ENCODE assay signal across 9 mouse cellular contexts in genomic region chr4:134052560-134052959, GRCm38 (mm10). TPM values are rescaled to one million over a fixed set of nuclear protein-coding genes. Genes with fewer than 3 reads are reported as not detected.
DNase-seq lines count a peak whose midpoint lies in the region; ATAC-seq lines count a peak whose summit lies in the region.
"Had no signal": no experiment of that assay in that cellular context is flagged by ENCODE, and none has a peak within 500 bp of the region (broad histone marks: within the 10 kb centered on the region; RNA-seq: fewer than 3 reads in every experiment).

No protein-coding gene starts in this region.

- H3K9ac ChIP-seq in heart, embryonic 16.5 days (ENCODE audit: low read length), result no peak overlapping the region

- peak; percentile 27 to 52 for DNase-seq in layer of hippocampus, postnatal 10 days (ENCODE audit: low spot score in 2 of 2)
- no peak for DNase-seq in layer of hippocampus, postnatal 14 days (ENCODE audit: low spot score in 2 of 2)
- peak; percentile 46 for DNase-seq in NIH3T3 (ENCODE audit: low read depth)
- peak; percentile 3 for DNase-seq in brain, embryonic 18.5 days (ENCODE audit: low read depth, low spot score)
- no peak for DNase-seq in ovary, postnatal 36 days (ENCODE audit: low spot score)
- DNase-seq in embryo, embryonic 10 days (ENCODE audit: low spot score), result no peak

- no peaks in the 10 kb centered on the region for H3K9me3 ChIP-seq in heart, embryonic 16.5 days (replicated peaks; ENCODE audit: control insufficient read depth, low read length)

- 0 out of 2 replicates have a peak, but pooled peaks have one; percentile 40 for ATAC-seq in heart, embryonic 16.5 days (replicated peaks; ENCODE audit: extremely low read depth, insufficient read depth, low FRiP score)
- ATAC-seq in activated CD4-positive, CD25-positive, alpha-beta regulatory T cell, adult 4 months, result no peak

- WGBS in heart, embryonic 16.5 days, result 4% methylated on average over 8 of the region's 8 CpGs

- no peak overlapping the region for H3K4me2 ChIP-seq in heart, embryonic 16.5 days (ENCODE audit: low read depth, low read length)

- no peaks in the 10 kb centered on the region for H3K36me3 ChIP-seq in heart, embryonic 16.5 days (ENCODE audit: control insufficient read depth, insufficient read depth)

- H3K27ac ChIP-seq in heart, embryonic 16.5 days (ENCODE audit: low read length), result no peak overlapping the region

- no peaks in the 10 kb centered on the region for H3K27me3 ChIP-seq in heart, embryonic 16.5 days (ENCODE audit: control insufficient read depth, insufficient read depth, low read length)

- H3K4me1 ChIP-seq in heart, embryonic 16.5 days (ENCODE audit: control insufficient read depth, insufficient read depth, low read length), result peaks cover 11% of the 10 kb centered on the region

- H3K4me3 ChIP-seq in heart, embryonic 16.5 days (ENCODE audit: low read length), result no peak overlapping the region

RNA-seq across cellular contexts. Expression of gene Zfp683, which starts 1.1 kb away (rescaled TPM):
- not detected for total RNA-seq in layer of hippocampus, postnatal 10 days (2021)
- not detected for total RNA-seq in layer of hippocampus, postnatal 14 days (2021)
- polyA plus RNA-seq in heart, embryonic 16.5 days (2015; fragmentation: Nextera tagmentation; extraction: Ambion mirVana), result 0.09 TPM in 1 of 2 replicates, not detected in the other
- under 1 TPM; 0.33 to 0.37 TPM for polyA plus RNA-seq in activated CD4-positive, CD25-positive, alpha-beta regulatory T cell, adult 4 months (2017; shearing (Covaris generic))
- total RNA-seq: layer of hippocampus, postnatal 25 days had no signal

RNA-seq across cellular contexts. Expression of gene Crybg2, which starts 8.1 kb away (rescaled TPM):
- total RNA-seq in layer of hippocampus, postnatal 10 days (2021), result 1 to 10 TPM; 2.1 to 2.7 TPM
- total RNA-seq in layer of hippocampus, postnatal 14 days (2021), result 1 to 10 TPM; 1.2 to 2.2 TPM
- polyA plus RNA-seq in heart, embryonic 16.5 days (2015; fragmentation: Nextera tagmentation; extraction: Ambion mirVana), result 0.37 and 0.91 TPM in 2 replicates
- polyA plus RNA-seq in activated CD4-positive, CD25-positive, alpha-beta regulatory T cell, adult 4 months (2017; shearing (Covaris generic)), result 10 to 100 TPM; 15.7 to 20.2 TPM

RNA-seq across cellular contexts. Expression of gene Lin28a, which starts 33.9 kb away (rescaled TPM):
- not detected for total RNA-seq in layer of hippocampus, postnatal 10 days (2021)
- total RNA-seq in layer of hippocampus, postnatal 14 days (2021), result not detected
- 0.09 TPM in 1 of 2 replicates, not detected in the other for polyA plus RNA-seq in heart, embryonic 16.5 days (2015; fragmentation: Nextera tagmentation; extraction: Ambion mirVana)
- not detected for polyA plus RNA-seq in activated CD4-positive, CD25-positive, alpha-beta regulatory T cell, adult 4 months (2017; shearing (Covaris generic))
- total RNA-seq: layer of hippocampus, postnatal 25 days had no signal

RNA-seq across cellular contexts. Expression of gene Cd52, which starts 42.3 kb away (rescaled TPM):
- total RNA-seq in layer of hippocampus, postnatal 10 days (2021), result 1 to 10 TPM; 1.2 to 2.4 TPM
- 1 to 10 TPM in 1 of 2 experiments, under 1 TPM in 1; 0.86 to 1.5 TPM for total RNA-seq in layer of hippocampus, postnatal 14 days (2021)
- 16.6 and 28.6 TPM in 2 replicates for polyA plus RNA-seq in heart, embryonic 16.5 days (2015; fragmentation: Nextera tagmentation; extraction: Ambion mirVana)
- 1,000 to 10,000 TPM; 3,607 to 4,442 TPM for polyA plus RNA-seq in activated CD4-positive, CD25-positive, alpha-beta regulatory T cell, adult 4 months (2017; shearing (Covaris generic))

RNA-seq across cellular contexts. Expression of gene Ubxn11, which starts 49.8 kb away (rescaled TPM):
- total RNA-seq in layer of hippocampus, postnatal 10 days (2021), result 10 to 100 TPM; 19.5 to 23.2 TPM
- total RNA-seq in layer of hippocampus, postnatal 14 days (2021), result 10 to 100 TPM; 22.0 to 24.2 TPM
- 3.5 and 3.9 TPM in 2 replicates for polyA plus RNA-seq in heart, embryonic 16.5 days (2015; fragmentation: Nextera tagmentation; extraction: Ambion mirVana)
- polyA plus RNA-seq in activated CD4-positive, CD25-positive, alpha-beta regulatory T cell, adult 4 months (2017; shearing (Covaris generic)), result 10 to 100 TPM; 33.7 to 34.2 TPM

Comparison
In these comparisons a context has a peak if more than half of its experiments do, and no peak if none do; other contexts are left out.
1. DNase-seq: peak in layer of hippocampus, postnatal 10 days (2 of 2), NIH3T3 (single experiment) and brain, embryonic 18.5 days (single experiment); none in layer of hippocampus, postnatal 14 days (0 of 2), ovary, postnatal 36 days (single experiment) and embryo, embryonic 10 days (single experiment).